Mouse (Mus musculus) embryo, embryonic 11.5 days (tissue): Measurements from ENCODE around the gene Gm11549.

Experiments used
- DNase-seq: peaks from one replicate; pipeline ENCODE4 v3.0.0-alpha.2; 2012; ENCODE audit warnings: low read depth, low spot score

The Gm11549 gene

DNA sequence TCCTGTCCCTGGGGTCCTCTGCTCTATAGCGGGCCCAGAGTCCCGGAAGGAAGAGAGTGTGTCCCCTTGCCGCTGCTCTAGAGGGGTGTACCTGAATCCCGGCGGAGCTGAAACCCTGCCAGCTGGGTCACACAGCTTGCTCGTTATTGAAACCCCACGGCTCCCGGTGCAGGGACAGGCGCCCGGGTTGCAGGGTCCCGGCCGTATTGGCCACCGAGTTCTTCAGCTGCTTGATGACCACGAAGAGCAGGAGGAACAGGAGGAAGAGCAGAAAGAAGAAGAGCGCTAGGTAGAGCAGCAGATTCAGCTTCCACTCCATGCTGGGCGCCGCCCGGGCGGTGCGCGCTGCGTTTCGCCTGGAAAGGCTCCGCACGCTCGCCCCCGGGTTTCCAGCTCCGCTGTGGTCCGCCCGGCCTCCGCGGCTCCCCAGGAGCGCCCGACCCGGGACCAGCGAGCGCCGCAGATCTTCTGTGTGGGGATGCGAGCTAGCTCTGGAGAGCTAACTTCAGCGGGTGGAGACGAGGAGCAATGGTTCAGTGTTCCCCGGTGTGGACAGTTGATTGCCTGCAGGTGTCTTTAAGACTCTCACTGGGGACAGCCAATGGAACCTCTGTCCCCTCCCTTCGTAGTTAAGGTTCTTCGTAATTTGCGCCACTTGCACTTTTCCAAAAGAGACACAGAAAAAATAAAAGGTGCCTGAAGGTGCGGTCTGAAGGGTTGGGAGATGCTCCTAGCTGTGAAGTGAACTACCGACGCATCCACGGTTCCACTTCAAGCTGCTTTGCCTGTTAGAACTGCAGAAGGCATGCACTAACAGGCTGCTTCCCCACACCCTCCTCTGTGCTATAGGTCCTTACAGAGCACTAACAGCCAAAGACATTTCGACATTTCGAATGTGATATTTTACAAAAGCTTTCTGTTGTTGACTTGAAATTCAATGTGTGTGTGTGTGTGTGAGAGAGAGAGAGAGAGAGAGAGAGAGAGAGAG is at the start of gene Gm11549:
Gm11549 (minus strand) TSS at position 741 of the 988 bp plus-strand sequence.
- peak; percentile 11 for DNase-seq

DNA sequence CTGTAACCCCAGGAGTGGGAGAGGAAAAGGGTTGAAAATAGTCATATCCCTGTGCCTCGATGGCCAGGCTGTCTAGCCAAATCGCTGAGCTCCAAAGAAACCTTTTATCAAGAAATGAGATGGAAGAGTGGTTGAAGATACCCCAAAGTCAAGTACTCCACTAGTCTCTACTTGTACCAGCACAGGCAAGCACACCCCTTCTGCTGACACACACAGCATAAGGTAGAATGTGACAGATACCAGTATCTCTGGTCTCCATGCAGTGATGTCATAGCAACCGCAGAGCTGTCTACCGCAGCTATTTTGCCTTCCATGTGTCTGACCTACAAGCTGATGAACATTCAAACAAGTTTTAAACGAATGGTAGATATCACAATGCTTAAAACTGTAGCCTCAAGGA is 48.2 kb upstream of the Gm11549 start:
- no peak for DNase-seq

DNA sequence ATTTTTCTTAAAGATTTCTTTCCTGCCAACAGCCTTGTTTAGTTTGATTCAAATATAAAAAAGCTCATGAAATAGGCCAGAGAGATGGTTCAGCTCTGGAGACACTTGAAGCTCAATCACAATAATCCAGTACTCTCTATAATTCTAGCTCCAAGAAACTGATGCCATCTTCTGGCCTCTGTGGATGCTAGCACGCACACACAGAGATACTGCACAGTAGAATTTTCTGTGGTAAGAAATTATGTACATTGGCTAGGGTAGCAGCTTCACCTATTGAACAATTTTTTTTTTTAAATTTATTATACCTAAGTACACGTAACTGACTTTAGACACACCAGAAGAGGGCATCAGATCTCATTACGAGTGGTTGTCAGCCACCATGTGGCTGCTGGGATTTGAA is 42.1 kb upstream of the Gm11549 start:
- no peak for DNase-seq

DNA sequence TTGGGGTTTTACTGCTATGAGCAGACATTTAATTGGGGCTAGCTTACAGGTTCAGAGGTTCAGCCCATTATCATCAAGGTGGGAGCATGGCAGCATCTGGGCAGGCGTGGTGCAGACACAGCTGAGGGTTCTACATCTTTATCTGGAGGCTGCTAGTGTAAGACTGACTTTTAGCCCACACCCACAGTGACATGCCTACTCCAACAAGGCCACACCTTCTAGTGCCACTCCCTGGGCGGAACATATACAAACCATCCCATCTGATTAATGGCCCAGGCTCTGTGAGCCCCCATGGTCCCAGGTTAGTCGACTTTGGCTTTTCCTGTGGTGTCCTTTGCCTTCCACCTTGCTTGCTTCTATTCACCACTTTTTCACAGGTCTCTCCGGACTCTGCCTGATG is 38.0 kb upstream of the Gm11549 start:
- no peak for DNase-seq

DNA sequence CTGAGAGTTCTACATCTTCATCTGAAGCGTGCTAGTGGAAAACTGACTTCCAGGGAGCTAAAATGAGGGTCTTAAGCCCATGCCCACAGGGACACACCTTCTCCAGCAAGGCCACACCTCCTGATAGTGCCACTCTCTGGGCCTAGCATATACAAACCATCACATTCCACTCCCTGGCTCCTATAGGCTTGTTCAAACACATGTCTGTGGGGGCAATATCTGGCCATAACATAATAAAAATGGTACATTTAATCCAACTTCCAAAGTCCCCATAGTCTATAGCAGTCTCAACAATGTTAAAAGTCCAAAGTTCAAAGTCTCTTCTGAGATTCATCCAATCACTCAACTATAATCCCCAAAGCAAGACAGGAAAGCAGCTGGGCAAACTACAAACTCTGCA is 36.0 kb upstream of the Gm11549 start:
- no peak for DNase-seq

DNA sequence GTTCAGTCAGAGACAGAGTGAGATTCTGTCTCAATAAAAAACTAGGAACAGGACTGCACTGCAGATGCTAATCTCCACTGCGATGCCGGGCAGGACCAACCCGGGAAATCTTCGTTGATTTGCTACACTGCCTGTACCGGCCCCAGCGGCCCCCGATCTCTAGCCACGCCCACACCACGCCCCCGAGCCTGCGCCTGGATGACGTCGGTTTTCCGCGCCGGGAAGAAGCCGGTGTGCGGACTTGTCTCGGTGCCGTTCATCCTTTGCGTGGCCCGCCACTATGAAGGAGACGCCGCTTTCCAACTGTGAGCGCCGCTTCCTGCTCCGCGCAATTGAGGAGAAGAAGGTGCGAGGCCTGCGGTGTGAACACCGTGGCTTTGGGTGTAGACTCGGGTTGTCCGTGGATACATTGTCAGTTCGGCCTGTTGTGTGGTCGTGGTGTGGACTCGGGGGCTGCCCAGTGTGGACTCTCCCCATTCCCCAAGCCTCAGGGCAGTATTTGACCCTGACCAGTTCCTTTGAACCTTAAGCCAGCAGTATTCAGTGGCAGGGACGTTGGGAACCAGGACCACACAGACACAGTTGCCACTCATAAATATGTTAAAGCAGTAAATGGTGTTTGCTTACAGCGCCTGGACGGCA is 30.9 kb upstream of the Gm11549 start, which contains the start of gene Exosc9:
Exosc9 (plus strand) TSS at position 201 of the 642 bp plus-strand sequence.
- DNase-seq, result peak; percentile 83

DNA sequence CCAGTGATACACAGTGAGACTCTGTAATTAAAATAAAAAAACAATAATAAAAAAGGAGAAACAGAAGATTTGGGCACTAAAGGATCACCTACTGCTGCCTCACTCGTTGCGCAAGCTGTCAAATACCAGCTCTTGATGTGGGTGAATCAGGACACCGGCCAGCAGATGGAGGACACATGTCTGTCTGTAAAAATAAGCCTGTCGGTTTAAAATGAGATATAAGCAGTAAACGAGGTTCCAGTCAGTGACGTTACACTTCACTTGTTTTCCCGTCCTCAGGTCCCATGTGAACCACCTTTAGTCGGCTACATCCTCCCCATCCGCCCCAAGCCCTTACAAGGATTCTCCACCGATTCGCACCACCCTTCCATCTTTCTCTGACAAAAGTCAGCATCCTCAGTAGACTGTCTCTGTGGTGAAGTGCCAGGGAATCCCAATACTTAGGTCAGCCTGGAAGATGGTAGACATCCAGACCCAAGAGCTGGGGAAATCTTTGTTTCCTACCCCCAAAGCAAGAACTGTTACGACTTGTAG is 30.3 kb upstream of the Gm11549 start:
- no peak for DNase-seq

DNA sequence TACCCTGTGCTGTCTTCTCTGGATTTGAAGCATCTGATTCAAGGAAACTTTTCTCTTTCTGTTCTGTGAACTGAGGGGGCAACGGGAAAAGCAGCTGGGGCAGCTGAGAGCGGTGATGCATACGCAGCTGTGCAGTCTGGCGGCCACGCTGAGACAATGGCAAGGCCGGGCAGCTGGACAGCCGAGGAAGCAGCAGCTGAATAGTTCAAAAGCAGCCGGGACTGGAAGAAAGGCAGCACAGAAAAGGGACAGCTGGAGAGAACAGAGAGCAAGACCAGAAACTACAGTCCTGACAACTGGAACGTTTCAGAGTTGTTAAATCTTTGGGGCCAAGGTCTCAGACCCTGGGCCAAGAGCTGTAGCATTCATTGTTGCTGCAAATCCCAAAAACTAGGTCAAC is 29.7 kb upstream of the Gm11549 start:
- DNase-seq, result no peak

DNA sequence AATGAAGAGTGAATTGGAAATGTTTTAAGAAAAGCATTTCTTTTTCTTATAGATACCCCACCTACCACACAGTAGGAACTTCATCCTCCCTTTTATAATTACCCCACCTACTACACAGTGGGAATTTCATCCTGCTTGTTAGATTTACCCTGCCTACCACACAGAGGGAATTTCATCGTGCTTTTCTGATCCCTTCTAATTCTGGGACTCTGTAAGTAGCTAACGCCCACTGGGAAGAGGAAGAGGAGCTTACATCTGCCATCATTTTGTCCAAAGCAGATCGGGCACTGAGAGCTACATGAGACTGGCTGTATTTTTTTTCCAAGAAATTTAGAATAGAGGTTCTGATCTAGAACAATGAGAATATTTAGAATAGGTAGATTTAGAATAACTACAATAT is 23.3 kb upstream of the Gm11549 start:
- DNase-seq, result no peak

DNA sequence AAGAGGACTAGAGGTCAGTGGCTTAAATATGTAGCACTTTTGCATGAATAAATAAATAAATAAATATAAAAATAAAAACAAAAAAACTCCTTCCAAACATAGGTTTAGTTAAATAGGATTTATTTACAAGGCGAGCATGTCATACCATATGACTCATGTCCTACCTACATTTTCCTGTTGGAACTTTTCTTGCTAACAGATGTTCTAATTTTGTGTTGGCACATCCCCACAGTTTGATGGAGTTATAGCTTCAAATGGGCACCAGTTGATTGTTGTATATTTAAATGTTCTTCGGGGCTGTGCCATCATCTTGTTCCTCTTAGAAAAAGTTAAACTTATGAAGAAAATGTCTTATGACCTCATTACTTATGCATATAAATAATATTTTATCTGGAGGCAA is 19.8 kb upstream of the Gm11549 start:
- DNase-seq, result no peak

DNA sequence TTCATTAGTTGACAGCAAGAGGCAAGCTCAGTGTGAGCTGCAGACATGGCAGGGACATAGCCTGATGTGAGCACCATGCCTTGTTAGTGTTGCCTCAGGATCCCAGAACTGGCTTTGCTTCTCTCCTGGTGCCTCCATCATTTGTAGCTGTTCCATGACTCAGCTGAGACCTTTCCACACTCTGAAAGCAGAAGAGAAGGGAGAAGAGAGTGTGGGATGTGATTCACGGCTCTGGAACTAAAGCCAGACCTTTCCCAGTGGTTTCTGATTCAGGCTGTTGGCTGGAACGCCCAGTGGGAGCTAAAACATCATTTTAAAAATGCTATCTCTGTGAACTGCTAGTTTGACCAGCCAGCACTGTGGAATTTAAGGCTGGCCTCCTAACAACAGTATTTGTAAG is 19.1 kb upstream of the Gm11549 start:
- no peak for DNase-seq

DNA sequence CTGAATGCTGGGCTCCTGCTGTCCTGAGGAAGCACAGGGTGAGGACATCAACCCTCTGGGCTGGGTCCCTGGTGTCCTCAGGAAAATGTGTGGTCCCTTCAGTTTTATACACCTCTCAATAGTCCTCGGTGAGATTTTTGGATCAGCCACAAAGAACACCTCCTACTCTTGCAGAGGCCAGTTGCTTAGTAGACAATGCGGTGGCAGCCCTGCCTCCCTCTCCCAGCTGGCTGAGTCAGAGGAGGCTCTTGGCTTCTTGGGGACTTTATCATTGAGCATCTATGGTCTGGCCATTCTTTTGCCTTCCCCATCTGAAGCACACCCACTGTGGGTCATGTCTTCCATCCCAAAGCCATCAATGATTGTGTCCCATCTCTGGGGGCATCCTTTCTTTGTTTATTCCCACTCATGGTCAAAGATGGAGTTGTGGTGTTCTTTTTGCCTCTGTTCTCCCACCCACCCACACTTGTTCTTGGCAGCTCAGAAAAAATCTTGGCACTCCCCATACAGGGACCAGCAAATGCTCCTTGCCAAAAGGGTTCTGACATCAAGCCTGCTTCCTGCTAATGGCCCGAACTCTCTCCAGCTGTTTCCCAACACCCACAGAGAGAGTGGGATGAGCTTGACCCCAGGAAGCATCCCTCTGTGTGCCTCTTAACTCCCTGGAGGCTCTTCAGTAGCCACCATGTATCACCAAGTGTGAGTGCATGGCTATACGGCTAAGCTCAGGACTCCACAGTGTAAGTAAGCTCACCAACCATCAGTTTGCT is 16.3 kb upstream of the Gm11549 start:
- no peak for DNase-seq

DNA sequence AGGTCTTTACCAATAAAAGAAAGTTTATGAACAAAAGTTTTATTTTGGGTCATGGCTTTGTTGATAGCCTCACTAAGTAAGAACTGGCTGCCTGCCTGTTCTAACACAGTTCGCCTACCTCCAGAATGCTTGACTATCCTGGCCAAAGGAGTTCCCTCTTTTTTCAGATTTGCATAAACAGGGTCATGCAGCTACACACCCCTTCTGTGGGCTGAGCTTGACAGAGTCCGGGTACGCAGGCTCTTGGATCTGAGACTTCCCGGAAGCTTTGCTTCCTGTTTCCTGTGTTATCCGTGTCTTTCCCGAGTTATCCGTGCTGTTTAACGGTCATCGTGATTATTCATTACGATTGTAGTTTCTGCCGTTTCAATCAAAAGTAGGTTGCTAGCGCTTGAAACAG is 14.4 kb upstream of the Gm11549 start:
- no peak for DNase-seq

DNA sequence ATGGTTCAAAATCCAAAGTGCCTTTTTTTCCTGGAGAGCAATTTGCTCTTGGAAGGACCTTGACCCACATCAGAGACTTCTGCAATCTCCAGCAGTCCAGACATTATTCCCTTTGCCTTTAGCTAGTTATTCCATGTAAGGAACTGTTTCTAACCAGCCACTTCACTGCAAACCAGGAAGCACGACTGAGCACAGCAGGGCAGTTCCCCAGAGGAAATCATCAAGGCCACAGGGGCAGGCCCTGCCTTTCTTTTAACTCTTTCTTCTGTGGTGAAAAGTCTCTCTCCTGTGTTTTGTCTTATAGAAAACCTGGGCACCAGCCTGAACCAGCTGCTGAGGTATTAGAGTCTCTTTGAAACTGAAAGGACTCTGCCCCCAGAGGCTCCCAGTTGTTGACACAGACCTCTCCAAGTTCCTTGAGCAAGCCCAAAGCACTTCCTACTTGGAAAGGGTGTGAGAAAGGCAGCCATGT is 11.6 kb upstream of the Gm11549 start:
- DNase-seq, result no peak

DNA sequence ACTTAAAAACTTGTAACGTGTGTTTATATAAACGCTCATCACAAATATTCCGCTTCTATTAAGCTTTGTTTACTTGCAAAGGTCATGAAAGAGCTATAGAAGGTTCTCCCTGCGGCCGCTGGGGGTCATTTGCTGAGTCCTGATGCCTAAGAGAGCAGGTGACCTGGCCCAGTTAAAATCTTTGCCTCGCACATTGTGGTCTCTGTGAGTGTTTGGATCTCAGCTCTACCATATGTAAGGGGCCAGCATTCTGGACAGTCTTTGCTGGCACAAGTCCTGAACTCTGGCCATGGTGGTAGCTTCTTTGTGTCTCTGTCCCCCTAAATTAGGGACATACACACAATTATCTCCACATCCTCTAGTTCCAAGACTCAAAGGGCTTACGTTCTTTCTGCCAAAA is 11.1 kb upstream of the Gm11549 start:
- DNase-seq, result no peak

DNA sequence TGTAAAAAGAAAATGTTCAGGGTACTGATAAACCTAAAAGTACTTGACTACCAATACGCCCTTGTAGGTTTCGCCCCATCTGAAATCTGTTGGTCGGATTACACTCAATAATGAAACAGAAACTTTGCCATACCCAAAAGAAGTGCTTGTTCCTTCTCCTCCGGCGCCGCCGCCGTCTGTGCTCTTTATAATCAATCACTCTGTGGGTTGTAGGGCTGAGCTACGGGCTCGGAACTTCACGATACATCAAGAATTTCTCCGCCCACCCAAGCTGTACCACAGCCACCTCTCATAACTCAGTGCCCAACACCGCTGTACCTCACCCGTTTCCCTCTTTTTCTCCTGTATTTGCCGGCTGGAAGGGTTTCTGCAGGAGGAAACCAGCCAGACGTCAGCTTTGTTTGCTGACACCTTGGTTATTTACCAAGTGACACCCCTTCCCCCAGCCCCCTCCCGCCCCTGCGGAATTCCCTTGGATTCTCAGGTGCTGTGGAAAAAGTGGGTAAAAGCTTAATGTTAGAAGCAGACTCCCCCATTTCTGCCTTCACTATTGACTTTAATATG is 10.4 kb upstream of the Gm11549 start:
- no peak for DNase-seq

DNA sequence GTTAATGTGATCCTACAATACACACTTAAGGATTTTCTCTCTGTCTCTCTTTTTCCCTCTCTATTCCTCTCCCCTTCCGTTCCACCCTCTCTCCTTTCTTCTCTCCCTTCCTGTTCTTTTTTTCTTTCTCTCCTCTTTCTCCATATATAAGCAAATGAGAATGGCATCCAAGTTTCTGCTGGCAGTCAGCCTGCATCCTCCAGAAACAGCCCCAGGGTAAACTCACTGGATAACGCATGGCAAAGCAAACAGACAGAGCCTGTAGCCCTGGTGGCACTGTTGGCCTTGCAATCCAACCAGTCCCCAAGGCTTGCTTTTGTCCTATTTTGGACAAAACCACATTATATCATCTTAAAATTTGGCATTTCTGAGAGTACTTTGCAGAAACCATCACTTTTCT is 9.6 kb upstream of the Gm11549 start:
- no peak for DNase-seq

DNA sequence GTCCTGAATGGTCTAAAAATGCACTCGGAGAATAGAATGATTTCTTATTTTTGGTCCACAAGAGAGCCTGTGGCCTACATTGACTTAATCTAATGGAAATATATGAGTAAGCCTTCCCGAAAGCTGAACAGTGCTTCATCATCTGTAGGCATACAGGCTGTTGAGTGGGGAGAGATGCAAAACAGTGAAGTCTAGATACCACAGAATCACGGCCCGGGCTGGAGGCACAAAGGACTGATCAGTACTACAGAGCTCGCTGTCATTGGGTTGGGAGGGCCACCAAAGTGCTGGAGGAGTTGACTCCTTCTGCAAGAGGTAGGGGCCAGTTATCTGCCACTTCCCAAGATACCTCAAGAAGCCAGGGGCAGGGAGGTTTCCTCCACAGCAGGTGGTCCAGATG is 9.2 kb upstream of the Gm11549 start:
- no peak for DNase-seq

DNA sequence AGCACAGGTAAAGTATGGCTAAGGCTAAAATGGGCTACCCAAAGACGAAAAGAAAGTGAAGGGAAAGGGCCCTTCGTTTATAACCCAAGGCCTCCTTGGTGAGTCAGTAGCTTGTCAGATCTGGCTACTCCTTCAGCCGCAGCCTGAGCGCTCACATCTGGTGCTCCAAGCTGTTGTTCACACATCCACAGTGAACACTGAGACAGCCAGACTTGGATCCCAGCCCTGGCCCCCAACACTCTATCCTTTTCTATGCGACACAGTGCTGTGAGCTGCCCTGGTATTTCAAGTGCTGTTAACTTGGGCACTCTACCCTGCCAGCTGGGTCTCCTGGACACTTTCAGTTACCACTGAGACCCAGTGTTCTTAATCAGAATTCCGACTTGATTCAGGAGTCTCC is 8.7 kb upstream of the Gm11549 start:
- no peak for DNase-seq

DNA sequence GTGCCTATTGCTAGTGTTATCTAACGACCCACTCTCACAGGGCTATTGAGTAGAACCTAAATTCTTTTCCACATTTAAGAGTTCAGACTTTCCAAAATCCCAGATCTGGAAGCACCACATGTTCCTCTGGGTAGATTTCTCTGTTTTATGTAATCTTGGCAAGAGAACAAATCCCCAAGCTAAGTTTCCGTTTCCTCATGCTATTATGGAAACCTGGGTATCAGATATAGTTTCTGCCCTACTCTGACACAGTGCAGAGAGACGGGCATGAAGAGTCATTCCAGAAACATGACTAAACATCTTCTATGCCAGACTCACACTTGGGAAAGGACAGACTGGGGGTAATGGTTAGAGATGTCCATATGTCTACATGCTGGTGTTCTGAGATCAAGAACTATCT is 2.9 kb upstream of the Gm11549 start:
- no peak for DNase-seq

DNA sequence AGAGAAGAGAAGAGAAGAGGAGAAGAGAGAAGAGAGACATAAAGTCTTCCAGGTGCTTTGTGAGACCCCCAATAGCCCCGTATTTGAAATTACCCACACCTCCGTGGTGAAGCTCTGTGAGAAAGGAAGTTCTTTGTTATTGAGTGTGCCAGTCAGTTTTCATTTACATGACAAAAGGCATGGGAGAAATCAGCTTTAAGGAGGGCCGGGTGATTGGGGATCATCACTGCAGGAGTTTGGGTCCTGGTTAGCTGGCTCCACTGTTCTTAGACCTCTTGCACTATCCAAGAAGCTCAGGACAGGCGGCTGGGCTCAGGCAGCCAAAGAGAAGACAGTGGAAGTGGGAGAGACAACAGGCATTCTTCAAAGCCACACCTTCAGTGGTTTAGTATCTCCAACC is 524 bp upstream of the Gm11549 start:
- no peak for DNase-seq
